Mouse (Mus musculus) T-cell, adult 2 months (primary cell): ENCODE data around the gene Olfr875.
"Not testable (repeated sequence)": the region's sequence is repeated elsewhere in the genome, so short reads cannot be mapped to it uniquely, and the experiment has no call there.

Experiments used
- DNase-seq: peaks from one replicate; pipeline ENCODE4 v3.0.0; 2022; ENCODE audit warnings: low spot score

The Olfr875 gene

GRCm38 (mm10) chr9:37771759-37772158, at the start of gene Olfr875:
Olfr875 (plus strand) TSS chr9:37771857.
- no peak for DNase-seq

GRCm38 (mm10) chr9:37734310-37734709, 37.3 kb upstream of the Olfr875 start:
- no peak for DNase-seq

GRCm38 (mm10) chr9:37744806-37745205, 26.9 kb upstream of the Olfr875 start, which contains the start of gene Olfr874:
Olfr874 (plus strand) TSS chr9:37745106.
- no peak for DNase-seq

- DNase-seq: no peak
Observed at GRCm38 (mm10) chr9:37750319-37751075, 21.2 kb upstream of the Olfr875 start.

- no peak for DNase-seq
Observed at GRCm38 (mm10) chr9:37751467-37751866, 20.2 kb upstream of the Olfr875 start.

GRCm38 (mm10) chr9:37752006-37752405, 19.7 kb upstream of the Olfr875 start:
- no peak for DNase-seq

GRCm38 (mm10) chr9:37761728-37762127, 9.9 kb upstream of the Olfr875 start:
- no peak for DNase-seq

GRCm38 (mm10) chr9:37762541-37762940, 9.1 kb upstream of the Olfr875 start:
- no peak for DNase-seq

- DNase-seq: no peak
Observed at GRCm38 (mm10) chr9:37770661-37771060, 996 bp upstream of the Olfr875 start.

- no peak for DNase-seq
Observed at GRCm38 (mm10) chr9:37782766-37783260, 11.2 kb downstream of the Olfr875 start.

GRCm38 (mm10) chr9:37783394-37784387, 12.0 kb downstream of the Olfr875 start:
- not testable (repeated sequence) for DNase-seq

- no peak for DNase-seq
Observed at GRCm38 (mm10) chr9:37786411-37786810, 14.8 kb downstream of the Olfr875 start.

GRCm38 (mm10) chr9:37802055-37802454, 30.4 kb downstream of the Olfr875 start:
- no peak for DNase-seq

GRCm38 (mm10) chr9:37802731-37803130, 31.1 kb downstream of the Olfr875 start, which contains the start of gene Olfr876:
Olfr876 (plus strand) TSS chr9:37803031.
- DNase-seq: no peak

- DNase-seq: no peak
Observed at GRCm38 (mm10) chr9:37807235-37807634, 35.6 kb downstream of the Olfr875 start.

GRCm38 (mm10) chr9:37808456-37808855, 36.8 kb downstream of the Olfr875 start:
- no peak for DNase-seq

- no peak for DNase-seq
Observed at GRCm38 (mm10) chr9:37808976-37809375, 37.3 kb downstream of the Olfr875 start.

GRCm38 (mm10) chr9:37814696-37815095, 43.0 kb downstream of the Olfr875 start:
- DNase-seq: no peak
